Mouse (Mus musculus): Measurements from ENCODE around the gene Pkhd1.

The Pkhd1 gene

DNA sequence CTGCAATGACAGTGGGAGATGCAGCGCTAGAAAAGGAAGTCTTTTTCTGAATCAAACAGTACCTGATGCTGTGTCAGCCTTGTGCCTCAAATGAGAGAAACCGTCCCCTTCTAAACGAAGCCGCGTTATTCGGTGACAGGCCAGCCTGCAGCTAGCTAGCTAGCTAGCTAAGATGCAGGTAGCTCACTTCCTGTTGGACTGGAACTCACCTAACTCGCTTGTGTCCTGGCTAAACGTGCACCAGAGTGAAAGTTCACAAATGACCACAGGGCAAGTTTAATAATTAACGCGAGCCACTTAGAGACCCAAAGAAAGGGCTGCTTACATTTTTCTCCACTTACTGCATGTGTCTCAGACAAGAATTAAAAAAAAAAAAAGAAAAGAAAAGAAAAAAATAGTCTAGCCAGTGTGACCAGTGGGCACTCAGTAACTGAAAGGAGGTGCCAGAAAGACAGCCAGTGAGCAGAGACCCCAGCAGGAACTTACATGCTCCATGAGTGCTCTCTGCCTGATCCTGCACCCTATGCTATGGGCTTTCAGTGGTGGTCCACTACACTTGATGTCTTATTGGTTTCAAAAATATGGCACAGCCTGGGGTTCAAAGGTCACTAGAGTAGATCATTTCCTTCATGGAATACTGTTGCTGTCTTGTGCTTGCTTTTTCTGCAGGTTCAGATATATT, at the start of gene Pkhd1:
TSS of gene Pkhd1 (minus strand) at position 216 of the 682 bp plus-strand sequence.
- no peak for DNase-seq (ENCODE audit: low read depth, low spot score)

DNA sequence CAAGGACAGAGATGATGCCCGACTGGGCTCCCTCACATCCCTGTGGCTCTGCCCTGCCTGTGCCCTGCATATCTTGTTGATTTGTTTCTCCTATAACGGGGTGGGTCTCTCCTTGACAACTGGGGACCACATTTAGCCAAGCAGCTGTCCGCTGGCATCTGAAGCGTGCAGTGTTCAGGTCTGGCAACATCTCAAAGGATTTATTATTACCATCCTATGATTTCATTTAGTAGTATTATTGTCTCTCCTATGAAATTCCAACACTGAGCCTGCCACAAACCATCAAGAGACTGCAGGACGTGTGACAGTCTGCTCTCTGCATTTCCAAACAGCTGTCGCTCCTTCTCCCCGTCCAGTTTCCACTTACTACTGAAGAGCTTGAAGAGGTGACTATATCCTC, 49.7 kb upstream of the Pkhd1 start:
- DNase-seq (ENCODE audit: low read depth, low spot score) = no peak

DNA sequence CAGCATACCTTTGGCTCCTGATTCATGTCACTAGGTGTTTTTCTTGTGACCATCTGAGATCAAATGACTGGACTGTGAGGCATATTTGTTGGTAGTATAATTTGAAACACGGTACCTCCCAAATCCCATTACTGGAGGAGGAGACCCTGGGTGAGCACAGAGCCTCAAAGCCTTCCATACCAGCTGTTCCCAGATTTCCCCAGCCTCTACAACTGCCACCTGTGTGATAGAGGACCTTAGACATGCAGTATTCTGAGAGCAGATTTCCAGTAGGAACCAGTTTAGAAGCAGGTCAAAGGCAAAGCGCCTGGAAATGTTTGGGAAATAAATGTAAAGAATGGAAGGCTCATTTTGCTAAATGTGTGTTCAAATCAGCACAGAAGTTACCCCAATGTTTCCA, 48.4 kb upstream of the Pkhd1 start:
- DNase-seq (ENCODE audit: low read depth, low spot score) = no peak

DNA sequence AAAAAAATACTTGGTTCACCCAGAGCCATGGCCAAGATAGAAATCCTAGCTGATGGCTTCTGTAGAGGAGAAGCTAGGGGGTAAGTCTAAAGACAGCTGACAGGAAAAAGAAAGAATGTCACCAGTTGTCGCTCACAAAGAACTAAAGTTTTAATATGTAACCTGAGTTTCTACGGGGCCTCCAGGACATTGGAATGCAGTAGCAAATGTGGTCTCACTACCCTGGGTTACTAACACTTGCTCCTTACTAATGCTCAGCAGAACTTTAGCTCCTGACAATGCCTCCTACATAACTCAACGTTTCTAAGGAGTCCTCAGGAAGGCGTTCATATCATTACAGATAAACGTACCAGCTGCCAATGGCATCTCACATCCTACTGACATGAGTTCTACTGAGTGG, 37.2 kb upstream of the Pkhd1 start:
- no peak for DNase-seq (ENCODE audit: low read depth, low spot score)

DNA sequence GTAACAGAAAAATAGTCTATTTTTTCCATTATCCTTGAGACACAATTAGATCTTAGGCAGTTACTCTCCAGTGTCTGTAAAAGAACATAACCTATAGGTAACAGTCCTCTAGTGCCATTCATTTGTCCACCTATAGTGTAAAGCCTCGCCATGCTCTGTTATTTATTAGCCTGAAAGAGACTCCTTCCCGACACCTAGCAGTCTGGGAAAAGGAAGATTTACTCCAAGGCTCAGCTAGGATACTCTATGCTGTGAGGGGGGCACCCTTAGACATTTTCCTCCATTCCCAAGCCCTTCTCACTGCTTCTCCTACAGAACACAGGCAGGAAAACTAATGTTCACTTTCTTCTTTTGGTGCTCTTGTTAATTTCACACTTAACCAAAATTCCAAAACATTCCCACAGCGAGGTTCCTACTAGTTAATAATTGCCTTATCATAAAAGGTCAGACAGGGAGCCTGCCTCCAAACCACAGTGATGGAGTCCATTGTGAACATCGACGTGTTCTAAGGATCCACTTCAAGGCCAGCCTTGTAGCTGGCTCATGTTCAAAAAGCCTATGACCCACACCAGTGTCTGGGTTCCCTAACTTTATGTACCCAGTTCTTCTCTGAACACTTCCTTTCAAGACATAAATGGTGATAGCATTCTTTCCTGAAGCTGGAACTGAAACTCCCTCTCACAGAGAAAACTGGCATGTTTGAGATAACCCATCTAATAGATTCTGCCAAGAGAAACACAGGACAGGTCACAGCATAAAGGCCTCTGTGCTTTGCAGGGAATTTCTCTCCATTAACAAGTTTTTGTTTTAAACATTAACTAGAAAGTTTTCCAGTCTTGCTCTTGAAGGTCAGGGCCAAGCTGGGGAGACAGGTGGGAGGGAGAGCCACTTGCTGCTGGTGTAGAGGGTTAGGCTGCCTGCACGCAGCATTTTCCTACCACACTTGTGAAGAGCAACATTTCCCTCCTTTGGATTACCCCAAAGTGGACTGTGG, 35.9 kb upstream of the Pkhd1 start:
- no peak for DNase-seq (ENCODE audit: low read depth, low spot score)

DNA sequence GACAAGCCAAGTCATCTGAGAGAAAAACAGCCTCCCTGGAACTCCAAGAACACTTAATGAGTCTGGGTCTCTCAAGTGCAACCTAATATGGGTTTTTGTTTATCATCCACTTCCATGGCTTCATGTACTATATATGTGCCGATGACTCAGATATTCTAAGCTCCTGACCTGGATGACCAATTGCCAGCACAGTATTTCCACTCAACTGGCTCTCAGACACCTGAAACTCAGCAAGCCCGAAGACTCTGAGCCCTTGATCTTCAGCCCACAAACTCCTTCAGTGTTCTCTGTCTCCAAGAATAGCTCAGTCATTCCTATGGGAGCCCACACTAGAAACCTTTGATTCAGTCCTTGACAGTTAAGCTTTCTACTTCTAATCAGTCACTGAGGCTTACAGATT, 17.0 kb upstream of the Pkhd1 start:
- peak; percentile 25 for DNase-seq (ENCODE audit: low read depth, low spot score)

DNA sequence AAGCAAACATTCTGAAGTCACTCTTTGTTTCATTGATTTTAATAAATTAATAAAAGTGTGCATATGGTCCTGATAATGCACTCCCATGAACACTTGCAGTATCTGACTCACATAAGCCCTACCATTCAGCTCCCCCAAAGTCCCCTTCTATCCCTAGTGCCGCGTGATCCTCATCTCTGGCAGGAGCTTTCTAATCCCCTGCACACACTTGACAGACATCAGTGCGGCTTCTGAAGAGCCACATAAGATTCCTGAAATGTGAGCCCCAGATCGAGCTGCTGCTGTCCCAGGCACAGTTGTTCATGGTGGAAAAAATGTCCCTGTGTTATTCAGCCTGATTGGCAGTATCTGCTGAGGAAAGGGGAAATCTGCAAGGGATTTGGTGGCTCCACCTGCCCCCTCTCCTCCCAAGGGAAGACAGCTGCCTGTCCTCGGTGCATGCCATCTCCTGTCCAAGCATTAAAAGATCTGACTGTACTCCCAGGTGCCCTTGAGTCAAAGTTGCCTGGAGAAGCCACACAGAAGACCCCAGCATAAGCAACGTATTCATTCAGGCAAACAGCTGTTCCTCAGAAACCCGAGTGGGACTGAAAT, 15.5 kb upstream of the Pkhd1 start:
- DNase-seq (ENCODE audit: low read depth, low spot score) = peak; percentile 4

DNA sequence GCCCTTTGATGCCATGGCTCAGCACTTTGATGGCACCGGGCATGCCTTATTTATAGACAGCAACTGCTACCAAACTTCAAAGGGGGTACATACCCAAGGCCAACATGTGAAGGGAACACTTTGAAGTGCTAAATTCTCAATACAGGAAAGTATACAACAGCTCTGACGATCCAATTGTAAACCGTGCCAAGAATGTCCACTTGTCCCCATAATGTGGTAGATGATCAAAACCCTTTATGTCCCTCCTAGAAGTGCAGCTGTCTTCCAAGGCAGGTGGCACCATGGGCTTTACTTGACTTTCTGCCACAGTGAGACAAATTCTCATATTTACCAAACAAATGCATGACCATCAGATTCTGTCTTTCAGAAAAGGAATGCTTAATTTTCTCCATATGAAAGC, 6.7 kb upstream of the Pkhd1 start:
- no peak for DNase-seq (ENCODE audit: low read depth, low spot score)

DNA sequence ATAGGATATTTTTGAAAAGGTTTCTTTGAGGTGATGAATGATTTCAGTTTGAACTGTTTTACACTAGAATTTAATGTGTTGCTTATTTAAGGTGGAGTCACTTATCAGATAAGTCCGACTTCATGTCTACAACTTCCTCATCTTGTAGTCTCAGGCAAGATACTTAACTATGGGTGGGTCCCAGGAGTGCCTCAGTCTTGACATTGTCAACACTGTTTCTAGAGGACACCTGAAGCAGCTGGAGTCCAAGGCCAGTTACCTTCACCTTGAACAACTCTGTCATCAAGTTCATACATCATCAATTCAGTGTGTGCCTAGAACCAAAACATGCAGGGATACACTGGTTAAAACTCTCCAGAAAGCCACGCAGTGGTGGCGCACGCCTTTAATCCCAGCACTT, 5.5 kb upstream of the Pkhd1 start:
- DNase-seq (ENCODE audit: low read depth, low spot score) = no peak

DNA sequence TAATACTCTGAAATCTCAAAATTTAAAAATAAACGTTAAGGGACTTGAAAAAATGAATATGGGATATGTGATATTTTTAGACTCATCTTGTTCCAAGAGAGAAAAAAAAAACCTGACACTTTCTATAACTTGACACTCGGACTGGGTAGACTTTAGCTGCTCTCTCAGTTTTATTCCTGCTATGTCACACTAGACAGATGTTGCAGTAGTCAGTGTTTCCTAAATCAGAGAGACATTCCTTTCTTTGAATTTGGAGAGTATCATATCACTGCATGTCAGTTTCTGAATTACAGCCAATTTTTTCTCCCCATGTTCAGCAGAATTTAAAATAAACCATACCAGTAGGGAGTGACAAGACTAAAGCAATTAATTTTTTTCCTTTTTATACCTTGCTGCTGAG, 2.7 kb upstream of the Pkhd1 start:
- peak; percentile 54 for DNase-seq (ENCODE audit: low read depth, low spot score)

DNA sequence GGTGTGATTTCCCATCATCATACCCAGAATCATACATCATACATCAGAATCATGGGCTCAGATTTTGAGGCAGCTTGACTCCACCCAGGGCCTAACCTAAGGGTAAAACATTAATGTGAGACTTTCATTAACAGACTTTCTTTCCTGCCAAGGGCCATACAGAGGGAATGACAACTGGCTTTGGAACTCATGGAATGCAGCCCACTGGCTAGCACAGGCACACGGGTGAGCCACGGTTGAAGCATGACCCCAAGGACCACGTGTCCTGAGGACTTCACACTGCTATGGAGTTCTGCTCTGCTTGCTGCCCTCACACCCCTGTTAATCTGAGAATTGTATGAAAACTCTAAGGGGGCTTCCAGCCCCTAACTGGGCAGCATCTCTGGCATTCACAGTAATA, 1.5 kb upstream of the Pkhd1 start:
- no peak for DNase-seq (ENCODE audit: low read depth, low spot score)

DNA sequence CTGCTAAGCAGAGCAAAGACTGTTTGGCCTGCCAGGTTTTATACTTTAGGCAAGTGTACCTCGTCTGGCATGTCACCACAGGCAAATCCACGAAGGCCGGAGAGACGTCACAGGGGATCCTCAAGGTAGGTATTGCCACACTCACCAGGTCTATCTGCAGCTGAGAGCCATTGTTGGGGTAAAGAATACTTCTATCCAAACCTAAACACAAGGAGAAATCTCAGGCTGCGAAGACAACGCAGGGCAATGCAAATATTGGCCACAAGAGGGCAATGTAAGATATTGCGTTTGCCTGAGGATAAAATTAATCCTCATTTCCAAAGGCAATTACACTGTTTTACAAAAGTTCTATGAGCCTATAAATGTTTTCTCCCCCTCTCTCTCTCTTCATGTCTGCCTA, 5.2 kb downstream of the Pkhd1 start:
- DNase-seq (ENCODE audit: low read depth, low spot score) = peak; percentile 67

DNA sequence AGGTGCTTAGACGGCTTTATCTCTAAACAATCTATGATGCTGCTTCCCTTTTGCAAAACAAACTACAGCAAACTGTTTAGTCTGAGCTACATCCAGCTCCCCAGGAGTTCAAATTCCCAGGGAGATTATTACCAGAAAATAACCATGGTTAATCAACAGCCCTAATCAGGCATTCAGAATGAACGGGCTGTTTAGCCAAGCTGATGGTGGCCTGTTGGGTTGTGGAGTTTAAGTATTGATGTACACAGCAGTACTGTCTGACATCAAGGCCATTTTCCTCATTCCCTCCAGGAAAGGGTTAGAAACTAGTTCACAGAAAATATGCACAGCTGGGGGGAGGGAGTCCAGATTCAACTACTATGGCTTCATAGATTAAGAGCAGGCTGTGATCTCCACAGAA, 12.4 kb downstream of the Pkhd1 start:
- no peak for DNase-seq (ENCODE audit: low read depth, low spot score)

DNA sequence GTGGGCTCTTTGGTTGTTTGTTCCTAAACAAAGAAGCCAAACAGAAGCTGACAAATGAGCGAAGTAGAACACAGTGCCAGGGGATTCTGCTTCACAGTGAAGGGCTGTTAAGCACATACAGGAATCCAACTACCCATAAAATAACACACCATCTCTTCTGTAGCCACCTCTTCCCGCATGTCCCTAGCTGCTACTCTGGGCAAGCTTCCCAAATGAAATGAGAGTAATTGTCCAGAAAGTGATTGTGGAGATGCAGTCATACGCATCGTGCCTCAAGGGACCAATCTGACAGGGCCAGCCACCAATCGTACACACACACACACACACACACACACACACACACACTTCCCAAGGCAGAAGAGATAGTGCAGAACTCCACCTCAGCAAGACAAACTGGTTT, 27.4 kb downstream of the Pkhd1 start:
- DNase-seq (ENCODE audit: low read depth, low spot score) = no peak

DNA sequence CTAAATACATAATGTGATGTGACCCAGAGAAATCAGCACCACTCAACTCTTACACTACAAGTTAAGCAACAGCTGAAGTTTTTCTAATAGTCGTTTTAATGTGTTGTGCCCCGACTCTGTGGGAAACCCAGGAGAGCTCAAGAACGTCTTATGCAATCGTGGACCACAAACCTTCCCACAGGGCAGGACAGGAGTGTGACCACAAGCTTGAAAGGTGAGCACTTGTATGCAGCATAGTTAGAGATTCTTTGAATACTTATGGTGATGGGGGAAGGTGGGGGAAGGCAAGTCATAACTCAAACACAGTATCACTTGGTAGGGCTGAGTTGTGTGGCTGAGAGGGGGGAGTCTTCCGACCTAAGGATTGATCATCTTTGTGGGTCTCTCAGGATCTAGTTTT, 46.4 kb downstream of the Pkhd1 start:
- DNase-seq (ENCODE audit: low read depth, low spot score) = no peak

DNA sequence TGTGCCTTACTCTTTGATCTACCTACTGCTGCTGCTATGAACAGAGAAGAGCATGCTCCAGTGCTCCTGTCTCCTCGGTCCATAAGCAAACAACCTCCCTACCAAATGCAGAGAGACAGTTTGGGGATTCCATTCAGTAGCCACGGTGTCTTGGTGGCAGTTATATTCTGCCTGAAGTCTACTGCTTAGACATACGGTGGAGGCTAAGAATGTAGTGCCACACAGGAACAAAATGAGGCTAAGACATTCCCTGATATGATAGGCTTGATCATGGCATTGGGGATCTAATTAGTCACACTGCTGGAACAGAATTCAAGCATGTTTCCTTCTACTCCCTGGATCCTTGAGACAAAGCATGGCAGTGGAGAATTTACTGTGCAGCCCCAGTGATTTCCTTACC, 48.4 kb downstream of the Pkhd1 start:
- no peak for DNase-seq (ENCODE audit: low read depth, low spot score)

DNA sequence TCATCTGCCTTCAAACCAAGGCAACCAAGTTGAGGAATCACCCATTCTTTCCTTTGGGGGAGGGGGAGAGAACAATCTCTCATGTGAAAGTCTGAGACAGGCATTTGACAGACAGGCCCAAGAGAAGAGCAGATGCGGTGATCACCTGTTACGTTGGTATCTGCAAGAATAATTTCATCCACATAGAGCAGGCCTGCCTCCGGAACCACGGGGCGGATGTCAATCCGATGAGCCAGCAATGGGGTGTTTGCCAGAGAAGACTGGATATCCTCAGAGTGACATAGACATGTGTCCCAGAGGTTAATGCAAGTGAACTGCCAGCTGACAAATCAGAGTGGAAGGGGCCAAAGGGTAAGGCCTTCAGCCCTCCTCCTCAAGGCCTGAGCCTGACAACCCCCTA, 59.4 kb downstream of the Pkhd1 start:
- DNase-seq (ENCODE audit: low read depth, low spot score) = no peak

DNA sequence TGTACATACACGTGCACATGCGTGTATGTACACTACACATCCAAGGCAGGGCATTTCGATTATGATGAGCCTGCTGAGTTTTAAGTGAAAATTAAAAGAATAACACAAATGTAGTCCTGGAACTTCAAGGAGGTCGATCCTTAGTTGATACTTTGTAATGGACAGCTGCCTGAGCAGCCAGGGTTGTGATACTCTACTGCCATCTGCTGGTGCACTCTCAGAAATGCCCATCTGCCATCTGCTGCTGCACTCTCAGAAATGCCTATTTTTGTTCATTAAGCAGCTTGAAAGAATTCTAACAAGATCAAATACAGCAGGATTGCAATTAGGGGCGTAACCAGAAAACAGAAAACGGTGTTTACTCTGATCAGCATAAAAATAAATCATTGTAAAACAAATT, 63.5 kb downstream of the Pkhd1 start:
- peak; percentile 65 for DNase-seq (ENCODE audit: low read depth, low spot score)

DNA sequence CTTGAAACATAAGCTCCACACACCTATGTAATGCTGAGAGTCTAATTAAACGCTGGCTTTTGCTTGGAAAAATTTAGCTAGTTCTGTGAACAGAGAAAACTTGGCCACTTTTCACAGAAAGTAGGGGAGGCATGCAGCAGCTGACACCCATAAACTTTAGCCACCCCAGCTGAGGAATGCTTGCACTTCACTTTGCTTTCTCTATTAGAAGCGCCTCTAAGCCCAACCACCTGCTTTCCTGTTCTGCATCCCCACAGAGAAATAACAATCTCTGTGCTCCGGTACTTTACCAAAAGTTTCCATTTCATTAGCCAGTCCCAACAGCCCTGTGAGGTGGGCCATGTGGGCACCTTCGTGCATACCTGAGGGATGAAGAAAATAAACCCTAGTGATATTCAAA, 66.5 kb downstream of the Pkhd1 start:
- DNase-seq (ENCODE audit: low read depth, low spot score) = no peak

DNA sequence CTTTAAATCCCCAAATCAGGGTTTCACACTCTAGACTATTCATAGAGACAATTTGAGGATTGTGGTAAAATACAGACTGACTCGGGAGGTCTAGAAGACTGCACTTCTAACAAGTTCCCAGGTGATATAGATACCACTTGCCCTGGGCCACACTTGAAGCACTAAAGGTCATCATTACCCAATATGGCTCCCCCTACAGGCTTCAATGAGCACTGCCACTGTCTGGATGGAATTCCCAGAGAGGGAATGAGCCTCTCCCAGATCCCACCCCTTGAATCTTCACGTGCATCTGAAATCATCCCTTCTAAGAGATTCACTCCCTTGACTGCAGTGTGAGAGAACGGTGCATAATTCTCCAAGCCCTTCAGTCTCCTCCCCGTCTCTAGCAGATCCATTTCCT, 73.3 kb downstream of the Pkhd1 start:
- no peak for DNase-seq (ENCODE audit: low read depth, low spot score)

DNA sequence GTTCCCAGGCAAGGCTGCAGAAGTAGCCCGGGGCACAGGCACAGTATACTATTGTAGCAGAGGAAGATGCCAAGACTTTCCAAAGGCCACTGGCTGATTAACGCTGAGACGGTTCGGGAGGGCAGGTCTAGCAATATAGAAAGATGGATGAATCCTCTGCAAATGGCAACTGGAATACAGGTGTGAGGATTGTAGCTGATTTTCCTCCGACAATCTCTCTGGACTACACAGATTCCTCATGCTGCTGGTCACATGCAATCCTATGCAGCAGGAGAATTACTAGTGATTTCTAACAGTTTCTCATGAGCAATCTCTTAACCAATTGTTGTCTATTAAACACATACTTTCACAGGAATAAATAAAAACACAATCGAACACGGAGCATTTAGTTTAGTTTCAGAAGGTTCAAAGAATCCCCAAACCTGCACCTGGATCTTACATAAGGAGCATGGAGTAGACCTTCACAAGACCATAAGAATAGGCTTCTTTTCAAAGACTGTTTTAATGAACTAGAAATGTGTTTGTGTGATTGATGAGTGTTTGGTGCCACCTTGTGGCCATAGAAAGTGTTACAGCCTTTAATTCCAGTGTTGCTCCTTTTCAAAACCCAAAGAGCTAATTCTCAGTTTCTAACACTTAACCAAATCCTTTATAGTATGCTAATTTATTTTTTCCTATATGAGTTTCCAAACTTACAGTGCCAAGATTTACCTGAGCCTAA, 104.3 kb downstream of the Pkhd1 start:
- DNase-seq (ENCODE audit: low read depth, low spot score) = peak; percentile 59

DNA sequence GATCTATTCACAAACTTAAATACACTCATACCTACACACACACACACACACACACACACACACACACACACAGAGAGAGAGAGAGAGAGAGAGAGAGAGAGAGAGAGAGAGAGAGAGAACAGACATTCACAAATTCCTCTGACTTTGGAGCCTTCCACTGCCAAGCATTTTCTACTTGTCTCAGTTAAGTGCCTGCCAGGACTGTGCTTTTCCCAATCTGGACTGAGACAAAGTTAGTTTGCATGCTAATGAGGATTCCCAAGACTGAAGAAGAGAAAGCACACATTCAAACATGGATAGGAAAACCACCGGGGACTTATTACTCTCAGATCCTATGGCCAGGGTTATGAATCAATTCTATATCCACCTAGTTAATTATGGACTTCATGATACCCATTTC, 118.9 kb downstream of the Pkhd1 start:
- DNase-seq (ENCODE audit: low read depth, low spot score) = peak; percentile 35
